Mouse (Mus musculus): ENCODE measurements around the gene Mad1l1. TPM values are rescaled to one million over a fixed set of nuclear protein-coding genes. Genes with fewer than 3 reads are reported as not detected.

Mad1l1 gene
- polyA plus RNA-seq, 1 experiment from 2014 or later = 27.8 TPM

DNA sequence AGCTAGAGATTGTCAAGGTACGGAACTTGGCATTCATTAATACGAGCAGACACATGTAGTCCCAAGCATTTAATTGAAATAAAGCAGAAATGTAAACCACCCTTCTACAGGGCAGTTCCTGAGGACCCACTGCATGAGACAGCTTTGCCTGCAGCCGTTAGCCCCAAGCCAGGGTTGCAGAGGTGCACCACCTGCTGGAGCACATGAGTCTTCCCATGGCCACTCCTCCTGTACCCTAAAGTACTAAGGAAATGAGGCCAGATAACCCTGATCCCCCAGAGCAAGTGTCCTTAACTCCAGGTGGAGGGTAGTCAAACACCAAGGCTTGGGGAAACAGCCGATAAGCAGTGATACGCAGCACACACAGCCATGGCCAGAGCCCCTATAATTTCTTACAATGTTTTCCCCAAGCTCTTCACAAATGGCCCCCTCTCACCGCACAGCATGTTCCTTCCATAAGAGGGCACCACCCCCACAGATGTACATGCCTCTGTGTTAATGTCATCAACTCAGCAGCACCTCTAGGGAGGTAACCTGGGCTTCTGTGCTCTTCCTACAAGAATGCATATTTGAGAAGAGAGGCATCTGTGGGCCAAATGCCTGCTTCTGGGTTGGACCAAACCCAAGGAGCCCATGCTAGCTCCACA, 283.6 kb downstream of the Mad1l1 start:
- Histone ChIP-seq H3K36me3 (ENCODE audit: control insufficient read depth, insufficient read depth) (no peaks in the 10 kb centered on the region), H3K4me2 (ENCODE audit: low read depth, low read length) (no peak overlapping the region), H3K9ac (ENCODE audit: low read length) (no peak overlapping the region), H3K4me1 (ENCODE audit: control insufficient read depth, insufficient read depth, low read length) (no peaks in the 10 kb centered on the region), H3K4me3 (ENCODE audit: low read length) (no peak overlapping the region), H3K27ac (ENCODE audit: low read length) (no peak overlapping the region), H3K9me3 (replicated peaks; ENCODE audit: control insufficient read depth, low read length) (no peaks in the 10 kb centered on the region), H3K27me3 (ENCODE audit: control insufficient read depth, insufficient read depth, low read length) (peaks cover 4% of the 10 kb centered on the region)
- 74% methylated on average over 6 of the region's 6 CpGs for whole genome bisulfite sequencing
- ATAC-seq (replicated peaks; ENCODE audit: extremely low read depth, insufficient read depth, low FRiP score) = no peak

- WGBS = 81% methylated on average over 3 of the region's 3 CpGs
- no peaks in the 10 kb centered on the region for H3K27me3 ChIP-seq (ENCODE audit: control insufficient read depth, insufficient read depth, low read length)
- no peak overlapping the region for H3K9ac ChIP-seq (ENCODE audit: low read length)
- no peaks in the 10 kb centered on the region for H3K36me3 ChIP-seq (ENCODE audit: control insufficient read depth, insufficient read depth)
- no peak overlapping the region for H3K27ac ChIP-seq (ENCODE audit: low read length)
- H3K9me3 ChIP-seq (replicated peaks; ENCODE audit: control insufficient read depth, low read length) = no peaks in the 10 kb centered on the region
- no peak for ATAC-seq (replicated peaks; ENCODE audit: extremely low read depth, insufficient read depth, low FRiP score)
- H3K4me1 ChIP-seq (ENCODE audit: control insufficient read depth, insufficient read depth, low read length) = no peaks in the 10 kb centered on the region
- no peak overlapping the region for H3K4me2 ChIP-seq (ENCODE audit: low read depth, low read length)
- no peak overlapping the region for H3K4me3 ChIP-seq (ENCODE audit: low read length)
Measured at GRCm38 (mm10) chr5:140035641-140036040, 285.7 kb downstream of the Mad1l1 start.

- no peak for ATAC-seq (replicated peaks; ENCODE audit: extremely low read depth, insufficient read depth, low FRiP score)
- Histone ChIP-seq H3K4me2 (ENCODE audit: low read depth, low read length) (no peak overlapping the region), H3K27me3 (ENCODE audit: control insufficient read depth, insufficient read depth, low read length) (no peaks in the 10 kb centered on the region), H3K36me3 (ENCODE audit: control insufficient read depth, insufficient read depth) (no peaks in the 10 kb centered on the region), H3K27ac (ENCODE audit: low read length) (no peak overlapping the region), H3K9me3 (replicated peaks; ENCODE audit: control insufficient read depth, low read length) (no peaks in the 10 kb centered on the region), H3K9ac (ENCODE audit: low read length) (no peak overlapping the region), H3K4me3 (ENCODE audit: low read length) (no peak overlapping the region), H3K4me1 (ENCODE audit: control insufficient read depth, insufficient read depth, low read length) (no peaks in the 10 kb centered on the region)
- 34% methylated on average over 1 of the region's 1 CpGs for WGBS
Measured at GRCm38 (mm10) chr5:140035025-140035330, 286.4 kb downstream of the Mad1l1 start.

DNA sequence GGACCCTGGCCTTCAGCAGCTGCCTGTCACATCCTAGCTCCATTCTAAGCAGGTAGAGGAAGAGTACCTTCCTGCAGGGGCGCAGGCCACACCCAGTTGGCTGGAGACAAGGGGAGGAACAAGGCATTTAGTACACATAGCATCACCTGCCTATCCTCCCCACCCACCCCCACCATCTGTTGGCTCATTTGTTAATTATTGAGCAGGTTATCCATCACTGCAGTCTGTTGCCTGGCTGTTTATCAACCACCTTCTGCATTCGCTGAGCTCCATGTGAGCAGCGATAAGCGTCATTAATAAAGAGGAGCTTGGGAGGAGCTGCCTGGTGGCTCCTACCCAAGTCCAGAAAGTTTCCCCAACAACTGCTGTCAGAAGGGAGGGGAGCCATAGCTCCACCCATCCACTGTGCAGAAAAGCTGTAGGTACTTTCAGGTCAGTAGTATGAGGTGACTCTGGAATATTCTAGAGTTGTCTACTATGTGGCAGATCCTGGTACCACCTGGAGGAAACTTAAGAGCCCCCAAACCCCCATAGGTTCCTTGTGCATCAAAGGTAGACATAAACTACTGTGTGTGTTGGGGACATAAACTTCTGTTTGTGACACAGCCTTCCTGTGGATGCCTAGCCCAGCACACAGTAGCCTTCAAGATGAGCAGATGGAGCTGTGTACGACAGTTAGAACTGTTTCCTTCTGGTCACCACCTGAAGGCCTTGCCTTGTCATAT, 286.9 kb downstream of the Mad1l1 start:
- Histone ChIP-seq H3K27ac (ENCODE audit: low read length) (no peak overlapping the region), H3K27me3 (ENCODE audit: control insufficient read depth, insufficient read depth, low read length) (no peaks in the 10 kb centered on the region), H3K36me3 (ENCODE audit: control insufficient read depth, insufficient read depth) (no peaks in the 10 kb centered on the region), H3K4me3 (ENCODE audit: low read length) (no peak overlapping the region), H3K4me1 (ENCODE audit: control insufficient read depth, insufficient read depth, low read length) (no peaks in the 10 kb centered on the region), H3K9ac (ENCODE audit: low read length) (no peak overlapping the region), H3K9me3 (replicated peaks; ENCODE audit: control insufficient read depth, low read length) (no peaks in the 10 kb centered on the region), H3K4me2 (ENCODE audit: low read depth, low read length) (no peak overlapping the region)
- WGBS = 94% methylated on average over 5 of the region's 5 CpGs
- ATAC-seq (replicated peaks; ENCODE audit: extremely low read depth, insufficient read depth, low FRiP score) = no peak

GRCm38 (mm10) chr5:140026366-140026765, 295.0 kb downstream of the Mad1l1 start:
- Histone ChIP-seq H3K36me3 (ENCODE audit: control insufficient read depth, insufficient read depth) (no peaks in the 10 kb centered on the region), H3K9me3 (replicated peaks; ENCODE audit: control insufficient read depth, low read length) (no peaks in the 10 kb centered on the region), H3K4me2 (ENCODE audit: low read depth, low read length) (no peak overlapping the region), H3K4me1 (ENCODE audit: control insufficient read depth, insufficient read depth, low read length) (peaks cover 5% of the 10 kb centered on the region; the same call in 1 of the 2 replicates), H3K27ac (ENCODE audit: low read length) (no peak overlapping the region), H3K4me3 (ENCODE audit: low read length) (no peak overlapping the region), H3K27me3 (ENCODE audit: control insufficient read depth, insufficient read depth, low read length) (no peaks in the 10 kb centered on the region), H3K9ac (ENCODE audit: low read length) (no peak overlapping the region)
- 92% methylated on average over 4 of the region's 4 CpGs for WGBS
- ATAC-seq (replicated peaks; ENCODE audit: extremely low read depth, insufficient read depth, low FRiP score) = no peak

- ATAC-seq (replicated peaks; ENCODE audit: extremely low read depth, insufficient read depth, low FRiP score) = no peak
- H3K27ac ChIP-seq (ENCODE audit: low read length) = no peak overlapping the region
- no peaks in the 10 kb centered on the region for H3K27me3 ChIP-seq (ENCODE audit: control insufficient read depth, insufficient read depth, low read length)
- H3K36me3 ChIP-seq (ENCODE audit: control insufficient read depth, insufficient read depth) = no peaks in the 10 kb centered on the region
- 93% methylated on average over 2 of the region's 2 CpGs for WGBS
- H3K4me2 ChIP-seq (ENCODE audit: low read depth, low read length) = no peak overlapping the region
- H3K4me3 ChIP-seq (ENCODE audit: low read length) = no peak overlapping the region
- no peaks in the 10 kb centered on the region for H3K9me3 ChIP-seq (replicated peaks; ENCODE audit: control insufficient read depth, low read length)
- no peak overlapping the region for H3K9ac ChIP-seq (ENCODE audit: low read length)
- peaks cover 5% of the 10 kb centered on the region; the same call in 1 of the 2 replicates for H3K4me1 ChIP-seq (ENCODE audit: control insufficient read depth, insufficient read depth, low read length)
Measured at GRCm38 (mm10) chr5:140025301-140025700, 296.1 kb downstream of the Mad1l1 start.

GRCm38 (mm10) chr5:140023941-140024500, 297.3 kb downstream of the Mad1l1 start:
- Histone ChIP-seq H3K4me2 (ENCODE audit: low read depth, low read length) (no peak overlapping the region), H3K4me3 (ENCODE audit: low read length) (no peak overlapping the region), H3K36me3 (ENCODE audit: control insufficient read depth, insufficient read depth) (no peaks in the 10 kb centered on the region), H3K27ac (ENCODE audit: low read length) (no peak overlapping the region), H3K9ac (ENCODE audit: low read length) (no peak overlapping the region), H3K27me3 (ENCODE audit: control insufficient read depth, insufficient read depth, low read length) (no peaks in the 10 kb centered on the region), H3K4me1 (ENCODE audit: control insufficient read depth, insufficient read depth, low read length) (peaks cover 5% of the 10 kb centered on the region; the same call in 1 of the 2 replicates), H3K9me3 (replicated peaks; ENCODE audit: control insufficient read depth, low read length) (no peaks in the 10 kb centered on the region)
- WGBS = 57% methylated on average over 3 of the region's 3 CpGs
- no peak for ATAC-seq (replicated peaks; ENCODE audit: extremely low read depth, insufficient read depth, low FRiP score)

DNA sequence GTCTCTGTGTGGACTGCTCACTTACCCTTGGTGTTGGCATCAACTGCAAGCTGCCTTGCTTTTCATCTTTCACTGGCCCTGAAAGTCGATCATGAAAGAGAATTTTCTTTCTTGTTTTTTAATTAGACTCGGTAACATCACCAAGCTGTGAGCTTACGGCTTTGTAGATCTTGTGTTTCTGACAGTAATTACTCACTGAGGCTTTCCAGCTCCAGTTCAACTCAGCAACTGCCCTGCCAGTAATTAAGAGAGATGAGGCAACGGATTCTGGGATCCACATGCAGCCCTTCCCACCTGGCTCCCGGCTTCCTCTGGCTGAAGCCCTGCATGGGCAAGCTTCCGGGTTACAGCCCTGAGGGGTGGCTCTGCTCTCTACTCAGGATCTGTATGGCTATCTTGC, 298.5 kb downstream of the Mad1l1 start:
- WGBS = 87% methylated on average over 6 of the region's 6 CpGs
- no peaks in the 10 kb centered on the region for H3K9me3 ChIP-seq (replicated peaks; ENCODE audit: control insufficient read depth, low read length)
- H3K4me1 ChIP-seq (ENCODE audit: control insufficient read depth, insufficient read depth, low read length) = peaks cover 5% of the 10 kb centered on the region; the same call in 1 of the 2 replicates
- no peak overlapping the region for H3K4me2 ChIP-seq (ENCODE audit: low read depth, low read length)
- no peak overlapping the region for H3K27ac ChIP-seq (ENCODE audit: low read length)
- no peak overlapping the region for H3K9ac ChIP-seq (ENCODE audit: low read length)
- no peak overlapping the region for H3K4me3 ChIP-seq (ENCODE audit: low read length)
- ATAC-seq (replicated peaks; ENCODE audit: extremely low read depth, insufficient read depth, low FRiP score) = no peak
- no peaks in the 10 kb centered on the region for H3K36me3 ChIP-seq (ENCODE audit: control insufficient read depth, insufficient read depth)
- H3K27me3 ChIP-seq (ENCODE audit: control insufficient read depth, insufficient read depth, low read length) = no peaks in the 10 kb centered on the region

GRCm38 (mm10) chr5:140021755-140022154, 299.6 kb downstream of the Mad1l1 start:
- no peaks in the 10 kb centered on the region for H3K36me3 ChIP-seq (ENCODE audit: control insufficient read depth, insufficient read depth)
- H3K9ac ChIP-seq (ENCODE audit: low read length) = no peak overlapping the region
- H3K27me3 ChIP-seq (ENCODE audit: control insufficient read depth, insufficient read depth, low read length) = no peaks in the 10 kb centered on the region
- no peaks in the 10 kb centered on the region for H3K9me3 ChIP-seq (replicated peaks; ENCODE audit: control insufficient read depth, low read length)
- 70% methylated on average over 10 of the region's 10 CpGs for WGBS
- H3K27ac ChIP-seq (ENCODE audit: low read length) = no peak overlapping the region
- peaks cover 5% of the 10 kb centered on the region; the same call in 1 of the 2 replicates for H3K4me1 ChIP-seq (ENCODE audit: control insufficient read depth, insufficient read depth, low read length)
- no peak for ATAC-seq (replicated peaks; ENCODE audit: extremely low read depth, insufficient read depth, low FRiP score)
- no peak overlapping the region for H3K4me2 ChIP-seq (ENCODE audit: low read depth, low read length)
- H3K4me3 ChIP-seq (ENCODE audit: low read length) = no peak overlapping the region

Data from heart, embryonic 16.5 days (tissue).